Mouse (Mus musculus) lung, postnatal 14 days (tissue): ENCODE data around the gene Iqschfp.

Experiments
- DNase-seq: peaks from one replicate; pipeline ENCODE4 v3.0.0; 2021

Gene Iqschfp

DNA sequence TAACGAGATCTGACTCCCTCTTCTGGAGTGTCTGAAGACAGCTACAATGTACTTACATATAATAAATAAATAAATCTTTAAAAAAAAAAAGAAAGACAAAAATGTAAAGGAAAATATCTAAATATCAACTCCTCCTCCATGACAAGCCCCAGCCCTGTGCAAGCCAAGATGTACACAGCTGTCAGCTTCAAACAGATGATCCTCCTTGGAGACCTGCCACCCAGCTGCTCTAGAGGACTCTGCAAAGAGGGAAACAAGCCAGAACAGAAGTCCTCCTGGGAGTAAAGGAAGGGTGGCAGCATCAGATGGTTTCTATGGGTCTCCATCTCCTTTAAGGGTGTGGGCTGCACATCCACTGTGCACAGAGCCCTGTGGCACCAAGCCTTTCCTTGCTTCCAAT is 480.9 kb downstream of the Iqschfp start:
- no peak for DNase-seq

DNA sequence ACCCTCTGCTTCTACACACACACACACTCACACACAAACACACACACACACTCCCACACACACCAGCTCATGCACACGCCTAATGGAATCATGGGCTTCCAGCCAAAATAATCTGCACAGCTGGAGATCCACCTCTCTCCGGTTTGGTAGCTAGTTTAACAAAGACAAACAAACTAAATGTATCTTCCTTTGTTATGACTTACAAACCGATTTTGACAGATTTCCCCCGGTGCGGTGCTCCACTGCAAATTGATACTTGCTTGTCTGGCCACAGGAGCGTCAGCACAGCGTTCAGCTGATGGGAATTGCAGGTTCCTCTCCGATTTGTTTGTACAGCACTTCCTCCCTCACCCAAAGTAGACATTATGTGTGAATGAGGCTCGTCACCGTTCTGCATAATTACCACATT is 483.1 kb downstream of the Iqschfp start:
- DNase-seq = no peak

DNA sequence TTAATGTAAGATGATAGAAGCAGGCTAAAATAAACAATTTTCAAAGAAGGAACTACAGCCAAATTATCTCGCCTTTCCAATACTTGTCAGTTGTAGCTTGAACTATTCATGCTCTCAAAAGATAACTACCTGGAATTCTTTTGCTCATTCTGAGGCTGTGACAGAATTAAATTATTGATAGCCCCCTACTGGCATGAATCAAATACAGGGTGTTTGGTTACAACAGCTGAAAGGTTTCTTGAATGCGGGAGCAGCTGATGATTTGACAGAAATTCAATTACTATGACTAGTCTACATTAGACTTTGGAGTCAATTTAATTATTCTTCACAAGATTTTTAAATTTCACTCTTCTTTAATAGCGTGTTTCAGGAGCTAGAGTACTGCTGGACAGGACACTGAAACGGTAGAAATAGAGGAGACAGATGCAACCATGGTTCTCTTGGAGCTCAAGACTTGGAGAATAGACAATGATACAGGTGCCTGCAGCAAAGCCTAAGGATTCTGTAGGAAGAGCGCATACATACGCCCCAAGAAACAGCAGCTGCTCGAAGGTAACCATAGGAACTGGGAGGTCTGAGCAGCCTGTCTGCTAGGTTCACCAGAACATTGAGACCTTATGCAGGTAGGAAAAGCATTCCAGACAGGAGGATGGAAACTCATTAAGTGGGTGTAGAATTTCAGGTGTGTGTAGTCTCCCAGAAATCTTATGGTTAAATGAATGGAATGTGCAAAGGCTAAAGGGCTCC is 485.6 kb downstream of the Iqschfp start:
- DNase-seq = no peak

DNA sequence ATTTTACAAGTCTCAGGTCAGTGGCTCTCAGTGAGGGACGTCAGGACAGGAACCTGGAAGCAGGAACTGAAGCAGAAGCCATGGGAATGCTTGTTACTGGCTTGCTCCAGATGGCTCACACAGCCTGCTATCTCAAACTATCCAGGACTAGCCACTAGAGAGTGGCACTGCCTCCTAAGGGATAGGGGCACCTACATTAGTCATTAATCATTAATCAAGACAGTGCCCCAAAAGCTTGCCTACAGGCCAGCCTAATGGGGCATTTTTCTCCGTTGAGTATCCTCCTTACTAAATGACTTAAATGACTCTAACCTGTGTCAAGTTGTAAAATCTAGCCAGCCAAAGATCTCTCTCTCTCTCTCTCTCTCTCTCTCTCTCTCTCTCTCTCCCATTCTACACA is 486.8 kb downstream of the Iqschfp start:
- no peak for DNase-seq

DNA sequence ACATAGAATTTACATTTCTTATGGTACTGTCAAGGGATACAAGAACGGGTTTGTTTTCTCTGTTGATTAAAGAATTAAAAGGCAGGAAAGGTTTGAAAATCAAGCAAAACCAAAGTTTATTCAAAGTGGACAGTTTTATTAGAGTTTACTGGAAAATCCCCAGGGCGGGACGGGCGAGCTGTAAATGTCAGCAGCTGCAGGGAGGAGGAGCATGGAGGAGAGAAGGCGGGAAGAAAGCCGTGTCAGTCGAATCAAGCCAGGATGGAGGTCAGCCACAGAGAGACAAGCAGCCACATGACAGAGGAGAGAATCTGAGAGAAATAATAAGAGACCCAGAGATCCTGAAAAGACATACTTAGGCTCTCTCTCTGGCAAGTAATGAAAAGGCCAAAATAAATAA is 487.2 kb downstream of the Iqschfp start:
- DNase-seq = no peak

DNA sequence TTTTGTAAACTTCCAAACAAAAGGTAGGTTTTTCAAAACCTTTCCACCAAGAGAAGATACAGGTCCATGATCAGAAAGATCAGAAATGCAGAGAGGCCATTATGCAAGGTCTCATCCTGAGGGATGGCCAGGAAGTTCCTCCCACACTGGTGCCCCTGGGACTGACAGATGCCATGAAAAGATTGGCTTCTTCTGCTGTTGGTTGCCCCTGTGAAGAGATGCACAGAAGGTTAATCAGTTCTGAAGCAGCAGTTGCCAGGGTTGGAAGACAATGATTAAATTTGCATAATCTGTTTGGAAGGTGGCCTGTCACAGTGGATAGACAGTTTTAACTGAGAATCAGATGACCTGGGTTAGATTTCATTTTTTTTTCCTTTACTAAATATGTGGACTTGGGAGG is 491.6 kb downstream of the Iqschfp start:
- DNase-seq = no peak

DNA sequence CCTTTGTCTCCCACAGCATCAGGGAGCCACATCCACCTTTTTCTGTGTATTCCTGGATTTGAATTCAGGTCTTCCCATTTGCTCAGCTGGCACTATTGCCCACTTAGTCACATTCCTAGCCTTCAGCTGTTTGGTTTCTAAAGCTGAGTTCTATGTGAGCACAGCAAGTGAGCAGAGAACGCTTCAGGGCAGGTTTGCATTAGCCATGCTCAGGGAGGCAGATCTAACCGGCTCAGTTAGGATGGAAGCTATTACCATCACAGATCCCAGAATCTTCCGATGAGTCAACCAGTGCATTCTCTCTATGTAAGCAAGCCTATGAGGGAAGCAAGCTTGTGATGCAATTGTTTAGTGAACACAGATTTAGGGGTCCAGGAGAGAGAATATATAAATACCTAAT is 493.5 kb downstream of the Iqschfp start:
- no peak for DNase-seq

DNA sequence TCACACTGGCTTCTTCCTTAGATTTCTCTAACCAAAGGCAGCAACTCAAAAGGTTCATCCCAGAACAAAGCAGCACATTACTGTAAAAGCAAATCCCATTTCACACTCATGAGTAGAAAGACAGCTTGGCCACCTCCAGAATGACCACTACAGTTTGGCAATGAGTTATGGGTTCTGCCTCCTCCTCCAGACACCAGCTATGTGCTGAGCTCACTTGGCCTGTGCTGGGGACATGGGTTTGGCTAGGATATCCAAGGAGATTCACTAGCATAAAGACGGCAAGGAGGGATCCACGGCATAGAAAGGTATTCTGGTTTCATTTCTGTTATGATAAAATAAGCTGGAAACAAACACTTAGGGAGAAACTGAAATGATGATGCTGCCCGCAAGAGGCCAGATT is 496.0 kb downstream of the Iqschfp start:
- DNase-seq = no peak

DNA sequence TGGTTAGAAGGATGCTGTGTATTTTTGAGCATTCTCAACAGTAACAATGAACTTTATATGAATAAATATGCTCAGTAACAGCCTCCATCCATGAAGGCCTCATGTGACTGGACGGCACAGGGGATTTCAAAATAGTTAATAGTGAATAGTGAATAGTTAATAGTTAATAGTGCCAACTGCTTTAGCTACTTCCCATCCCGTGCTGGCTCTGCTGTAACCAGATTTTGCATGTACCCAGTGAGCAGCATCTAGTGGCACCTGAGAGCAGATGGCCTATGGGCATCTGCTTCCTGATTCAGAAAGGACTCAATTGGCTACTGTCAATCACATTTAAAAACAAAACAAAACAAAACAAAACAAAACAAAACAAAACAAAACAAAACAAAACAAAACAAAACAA is 501.5 kb downstream of the Iqschfp start:
- DNase-seq = no peak

DNA sequence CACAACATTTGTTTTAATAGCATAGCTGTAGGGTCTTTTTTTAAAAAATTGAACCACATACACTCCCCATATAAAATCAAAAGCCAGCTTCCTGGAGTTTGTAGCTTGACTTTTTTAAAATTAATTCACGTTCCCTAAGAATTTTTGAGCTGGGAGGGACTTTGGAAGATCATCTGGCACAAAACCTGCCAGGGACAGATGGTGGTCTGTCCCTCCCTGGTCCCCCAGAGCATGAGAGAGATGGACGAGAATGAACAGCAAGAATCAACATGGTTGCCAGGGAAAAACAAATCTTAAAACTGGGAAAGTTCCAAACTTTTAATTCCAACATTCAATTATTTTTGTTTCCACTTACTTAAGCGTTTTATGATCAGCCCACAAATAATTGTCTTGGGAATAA is 506.7 kb downstream of the Iqschfp start:
- DNase-seq = no peak

DNA sequence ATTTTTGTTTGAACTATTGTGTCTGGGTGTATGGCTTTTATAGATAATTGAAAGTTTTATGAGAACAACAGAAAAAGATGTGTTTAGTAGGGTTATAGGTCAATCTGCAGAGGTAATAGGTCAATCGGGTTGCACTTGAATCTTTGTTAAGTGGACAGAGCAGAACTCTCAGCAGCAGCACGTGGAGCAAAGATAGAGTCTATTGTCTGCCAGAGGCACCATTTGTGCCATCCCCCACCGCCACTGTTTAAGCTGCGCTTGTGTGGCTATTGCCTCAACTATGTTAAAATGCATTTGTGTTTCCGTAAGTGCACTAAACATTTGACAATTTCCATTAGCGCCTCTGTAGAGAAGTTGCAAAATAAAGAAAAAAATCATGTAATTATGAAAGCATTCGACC is 508.1 kb downstream of the Iqschfp start:
- DNase-seq = no peak

DNA sequence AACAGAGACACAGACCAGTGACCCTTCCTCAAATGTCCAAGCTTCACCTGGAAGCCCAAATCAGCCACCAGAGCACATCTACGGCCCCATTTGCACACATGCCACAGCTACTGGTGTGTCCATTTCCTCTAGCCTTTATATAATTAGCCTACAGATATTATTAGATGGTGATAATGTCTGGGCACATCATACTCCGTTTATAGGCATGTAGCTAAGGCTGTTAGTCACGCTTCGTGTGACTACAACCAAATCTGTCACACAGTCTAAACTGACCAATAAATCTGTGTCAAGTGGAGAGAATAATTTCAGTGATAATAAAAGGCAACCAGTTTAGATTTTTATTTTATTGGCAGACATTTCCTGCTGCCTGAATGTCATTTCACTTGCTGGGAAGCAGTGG is 511.3 kb downstream of the Iqschfp start:
- no peak for DNase-seq

DNA sequence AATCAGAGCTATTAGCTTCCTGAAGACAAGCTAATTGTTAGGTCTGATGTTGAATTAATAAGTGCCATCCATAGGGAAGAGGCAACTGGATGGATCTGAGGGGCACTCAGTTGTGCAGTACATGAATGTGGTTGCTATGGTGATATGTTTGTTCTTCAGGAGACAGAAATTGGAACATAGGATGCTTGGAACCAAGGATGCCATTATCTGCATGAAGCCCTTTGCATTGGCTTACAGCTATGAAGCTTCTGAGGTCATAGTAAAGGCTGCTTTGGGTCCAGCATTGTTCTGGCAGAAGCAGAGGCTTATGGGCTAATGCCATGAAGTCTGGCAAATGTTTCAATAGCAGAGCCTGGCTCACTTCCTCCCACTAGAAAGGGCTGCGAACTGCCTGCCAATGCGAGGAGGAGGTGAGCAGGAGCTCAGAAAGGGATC is 511.8 kb downstream of the Iqschfp start:
- DNase-seq = no peak

DNA sequence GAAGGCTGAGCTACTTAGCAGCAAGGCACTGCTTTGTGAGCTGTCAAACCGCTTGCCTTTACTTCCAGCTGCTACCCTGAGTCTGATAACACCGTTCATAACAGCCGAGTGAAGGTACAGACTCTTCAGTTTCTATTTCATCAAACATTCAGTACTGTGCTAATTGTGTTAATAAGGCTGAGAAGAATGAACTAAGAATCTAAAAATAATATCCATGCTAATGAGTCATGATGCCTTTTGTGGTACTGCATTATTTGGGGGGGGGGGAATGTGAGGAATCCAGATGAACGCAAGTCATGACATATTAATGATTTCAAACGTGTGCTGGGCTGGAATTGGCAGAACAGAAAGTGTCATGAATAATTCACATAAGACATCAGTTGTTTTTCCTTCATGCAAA is 513.7 kb downstream of the Iqschfp start:
- no peak for DNase-seq

DNA sequence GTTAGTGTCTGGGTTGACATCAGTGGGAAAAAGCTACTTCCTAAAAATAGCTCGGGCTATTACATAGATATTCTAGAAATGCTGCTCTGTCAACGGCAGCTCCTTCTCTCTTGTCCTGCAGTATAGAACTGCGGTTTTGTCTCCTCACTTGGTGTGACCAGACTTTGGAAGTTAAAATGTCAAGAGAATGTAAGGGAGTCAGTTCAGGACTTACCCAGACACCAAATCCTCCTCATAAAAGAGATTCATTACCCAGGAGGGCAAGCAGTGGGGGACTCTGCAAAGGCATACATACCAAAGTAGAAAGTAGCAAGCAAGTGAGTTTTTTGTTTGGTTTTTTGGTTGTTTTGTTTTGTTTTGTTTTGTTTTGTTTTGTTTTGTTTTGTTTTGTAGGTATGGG is 520.2 kb downstream of the Iqschfp start:
- DNase-seq = no peak

DNA sequence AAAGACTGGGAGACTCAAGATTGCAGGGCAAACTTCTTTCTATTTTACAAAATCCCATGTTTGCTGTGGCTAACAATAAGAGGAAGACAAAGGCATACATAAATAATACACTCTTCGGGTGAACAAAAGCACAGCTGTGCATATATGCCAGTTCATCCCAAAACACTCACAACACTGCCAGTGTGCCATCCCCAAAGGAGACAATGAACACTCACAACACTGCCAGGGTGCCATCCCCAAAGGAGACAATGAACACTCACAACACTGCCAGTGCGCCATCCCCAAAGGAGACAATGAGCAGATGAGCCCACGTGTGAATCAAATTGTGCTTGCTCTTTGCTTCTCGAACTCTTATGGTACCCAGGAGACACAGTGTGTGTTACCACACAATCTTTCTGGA is 527.8 kb downstream of the Iqschfp start:
- DNase-seq = no peak

DNA sequence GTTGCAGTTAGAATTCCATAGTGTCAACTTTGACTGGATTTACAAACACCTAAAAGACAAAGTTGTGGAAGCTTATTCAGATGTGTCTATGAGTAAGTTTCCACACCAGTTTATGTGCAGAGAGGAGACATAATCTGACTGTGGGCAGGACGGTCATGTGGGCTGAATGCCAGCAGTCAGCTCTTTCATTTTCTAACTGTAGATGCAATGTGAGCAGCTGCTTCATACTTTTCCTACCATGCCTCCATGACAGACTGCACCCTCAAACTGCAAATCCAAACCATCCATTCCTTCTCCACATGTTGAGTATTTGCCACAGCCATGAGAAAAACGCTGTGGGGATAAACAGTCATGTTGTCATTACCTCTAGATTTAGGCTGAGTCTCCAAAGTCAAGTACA is 528.9 kb downstream of the Iqschfp start:
- peak; percentile 13 for DNase-seq

DNA sequence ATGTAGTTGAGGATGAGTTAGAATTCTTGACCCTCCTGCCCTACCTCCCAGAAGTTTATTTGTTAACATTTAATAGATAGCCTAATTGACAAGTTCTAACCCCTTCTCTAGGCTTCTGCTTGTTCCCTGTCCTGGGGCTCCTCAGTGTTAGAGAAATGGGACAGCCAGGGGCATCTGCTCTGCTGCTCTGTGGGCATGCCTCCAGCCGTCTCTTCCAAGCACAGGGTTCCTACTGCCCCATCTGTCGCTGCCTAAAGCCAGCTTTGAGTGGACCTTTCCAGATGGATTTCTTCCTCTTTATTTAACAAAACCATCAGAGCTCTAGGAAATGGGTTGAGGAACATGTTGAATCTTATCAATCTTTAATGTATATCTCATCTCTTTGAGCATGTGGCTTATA is 529.8 kb downstream of the Iqschfp start:
- no peak for DNase-seq

DNA sequence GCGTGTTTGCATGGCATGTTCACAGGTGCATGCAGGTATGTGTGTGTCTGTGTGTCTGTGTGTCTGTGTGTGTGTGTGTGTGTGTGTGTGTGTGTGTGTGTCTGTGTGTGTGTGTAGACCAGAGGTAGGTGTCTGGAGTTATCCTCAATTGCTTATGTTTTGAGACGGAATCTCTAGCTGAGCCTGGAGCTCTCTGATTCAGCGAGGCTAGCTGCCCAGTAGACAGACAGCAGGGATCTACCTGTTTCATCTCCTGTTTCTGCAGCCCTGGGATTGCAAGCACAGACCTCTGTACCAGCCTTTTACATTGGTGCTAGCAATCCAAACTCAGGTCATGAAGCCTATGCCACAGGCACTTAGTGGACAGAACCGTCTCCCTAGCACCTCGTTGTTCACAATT is 536.0 kb downstream of the Iqschfp start:
- no peak for DNase-seq

DNA sequence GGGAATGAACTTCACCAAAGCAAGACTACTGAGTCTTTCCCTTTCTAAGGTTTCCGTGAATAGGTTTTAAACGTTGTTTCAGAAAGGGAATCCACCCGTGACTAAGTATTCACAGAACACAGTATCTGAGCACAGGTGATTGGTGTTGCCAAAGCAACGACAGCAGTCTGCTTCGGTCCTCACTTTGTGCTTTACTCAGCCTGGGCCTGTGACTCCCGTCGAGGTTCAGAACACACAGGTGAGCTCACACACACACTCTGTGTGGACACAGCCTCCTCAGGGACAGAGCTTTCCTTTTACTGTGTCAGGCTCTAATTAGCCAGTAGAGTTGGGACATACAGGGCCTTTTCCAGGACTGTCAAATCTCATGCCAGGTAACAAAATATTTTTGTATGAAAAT is 542.4 kb downstream of the Iqschfp start:
- no peak for DNase-seq

DNA sequence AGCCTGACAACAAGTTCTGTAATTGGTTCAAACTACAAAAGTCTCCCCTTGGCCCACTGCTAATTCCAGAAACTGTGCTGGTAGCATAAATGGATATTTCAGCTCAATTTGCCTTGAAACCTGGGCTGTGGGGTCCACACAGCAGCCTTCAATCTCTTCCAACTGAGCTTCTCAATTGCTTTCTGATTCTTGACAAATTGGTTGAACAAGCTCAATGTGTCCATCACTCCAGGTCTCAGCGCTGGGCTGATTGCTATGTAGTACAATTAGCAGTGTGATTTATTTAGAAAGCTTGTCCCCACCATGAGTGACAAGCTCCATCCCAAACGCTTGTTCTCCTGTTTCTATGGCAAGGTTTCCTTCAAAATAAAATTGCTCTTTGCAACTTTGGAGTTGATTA is 542.9 kb downstream of the Iqschfp start:
- DNase-seq = no peak

DNA sequence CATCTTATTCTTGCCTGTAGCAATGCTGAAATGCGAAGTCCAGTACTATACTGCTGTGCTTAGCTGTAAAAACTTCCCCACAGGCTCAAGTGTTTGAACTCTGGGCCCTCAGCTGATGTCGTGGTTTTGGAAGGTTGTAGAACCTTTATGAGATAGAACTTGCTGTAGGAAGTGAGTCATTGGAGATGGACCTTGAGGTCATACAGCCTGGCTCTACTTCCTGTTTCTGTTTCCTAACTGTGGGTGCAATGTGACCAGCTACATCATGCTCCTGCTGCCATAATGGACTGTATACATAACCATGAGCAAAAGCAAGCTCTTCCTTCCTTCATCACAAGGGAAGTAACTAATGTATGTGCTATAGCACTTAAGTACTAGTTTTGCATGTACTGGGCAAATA is 556.4 kb downstream of the Iqschfp start:
- no peak for DNase-seq

DNA sequence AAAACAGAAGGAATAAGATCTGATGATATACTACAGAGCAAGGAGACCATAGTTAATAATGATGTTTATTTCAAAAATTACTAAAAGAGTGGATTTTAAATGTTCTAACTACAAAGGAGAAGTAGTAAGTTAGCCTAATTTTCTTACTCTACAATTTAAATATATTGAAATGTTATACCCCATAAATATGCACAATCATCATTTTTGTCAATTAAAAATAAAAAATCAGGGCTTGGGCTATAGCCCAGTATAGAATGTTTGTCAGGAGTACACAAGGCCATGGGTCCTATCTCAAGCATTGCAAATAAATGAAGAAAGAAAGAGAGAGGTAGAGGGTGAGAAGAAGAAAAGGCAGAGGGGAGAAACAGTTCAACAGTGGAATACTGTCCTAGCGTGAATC is 559.6 kb downstream of the Iqschfp start:
- DNase-seq = no peak

DNA sequence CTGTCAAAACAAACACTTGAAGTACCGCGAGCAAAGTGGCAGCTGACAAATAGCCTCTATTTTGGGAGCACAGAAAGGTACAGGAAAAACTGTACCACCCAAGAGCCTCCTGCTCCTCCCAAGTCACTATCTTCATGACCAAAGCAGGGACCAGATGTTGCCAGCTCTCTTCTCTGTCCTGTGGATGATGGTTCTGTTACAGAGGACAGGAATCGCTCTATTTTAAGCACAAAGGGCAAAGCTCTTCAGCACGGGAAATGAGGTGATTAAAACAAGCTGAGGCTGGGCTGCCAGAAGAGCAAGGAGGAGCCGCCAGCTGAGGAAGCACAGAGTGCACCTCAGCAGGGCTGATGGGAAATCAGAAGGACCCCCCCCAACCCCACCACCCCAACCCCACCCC is 561.2 kb downstream of the Iqschfp start:
- DNase-seq = peak; percentile 33

DNA sequence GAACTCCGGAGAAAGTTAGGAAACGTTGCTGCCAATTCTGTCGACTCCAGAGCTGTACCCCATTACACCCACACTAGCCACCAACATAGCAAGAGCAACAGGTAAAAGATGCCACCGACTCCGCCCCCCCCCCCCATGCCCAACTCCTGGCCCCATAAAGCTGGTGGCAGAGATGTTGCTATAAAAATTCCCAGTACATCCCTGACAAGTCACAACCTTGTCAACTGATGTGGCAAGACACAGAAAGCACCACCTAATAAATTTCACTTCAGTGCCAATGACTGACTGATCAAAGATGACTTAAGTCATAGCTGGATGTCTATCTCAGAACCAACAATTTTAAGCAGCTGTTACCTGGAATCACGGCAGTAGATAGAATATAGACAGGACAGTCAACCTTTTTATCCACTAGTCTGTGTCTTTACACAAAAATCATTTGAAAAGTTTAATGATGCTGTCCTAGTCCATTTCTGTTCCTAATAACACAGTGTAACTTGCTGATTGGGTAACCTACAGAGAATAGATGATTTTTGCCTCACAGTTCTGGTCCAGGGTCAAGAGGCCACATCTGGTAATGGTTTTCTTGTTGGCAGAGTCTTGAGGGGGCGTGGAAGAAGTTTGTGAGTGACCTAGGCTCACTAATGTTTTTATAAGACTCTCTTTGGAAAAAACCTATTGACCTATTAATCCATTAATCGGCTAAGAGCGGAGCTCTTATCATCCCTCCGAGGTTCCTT is 561.9 kb downstream of the Iqschfp start:
- DNase-seq = peak; percentile 29
